Mouse (Mus musculus) frontal cortex, postnatal 36 days (tissue): Measurements from ENCODE around the gene Chmp6.

Experiments
- DNase-seq, 2 experiments: peaks; one replicate each; pipeline ENCODE4 v3.0.0; 2022; ENCODE audit warnings: low spot score in 2 of 2

Chmp6 gene

GRCm38 (mm10) chr11:119959714-119960113 is 46.5 kb downstream of the Chmp6 start:
- DNase-seq = no peak

DNA sequence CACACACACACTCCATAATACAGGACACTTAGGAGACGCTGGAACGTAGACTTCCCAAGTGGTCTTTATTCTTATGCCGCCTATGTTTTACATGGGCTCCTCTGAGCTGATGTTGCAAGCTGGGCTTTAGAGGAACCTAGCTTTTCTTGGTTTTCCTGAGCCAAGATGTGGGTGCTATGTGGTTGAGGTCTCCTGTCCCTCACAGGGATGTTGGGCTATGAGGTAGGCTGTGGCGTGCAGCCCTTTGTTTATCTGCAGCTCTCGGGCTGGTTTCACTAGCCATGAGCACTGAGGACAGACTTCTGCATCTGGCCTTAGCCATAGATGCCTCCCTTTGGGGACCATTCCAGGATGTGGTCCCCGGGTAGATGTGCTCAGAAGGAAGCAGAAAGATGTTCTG is 47.4 kb downstream of the Chmp6 start:
- no peak for DNase-seq

- DNase-seq = no peak
These were observed 48.3 kb downstream of the Chmp6 start for GRCm38 (mm10) chr11:119961511-119961910.

GRCm38 (mm10) chr11:119965053-119965452 is 51.8 kb downstream of the Chmp6 start:
- no peak for DNase-seq

- no peak for DNase-seq
These were observed 53.1 kb downstream of the Chmp6 start for GRCm38 (mm10) chr11:119966294-119966693.

- no peak for DNase-seq
These were observed 54.2 kb downstream of the Chmp6 start for GRCm38 (mm10) chr11:119967401-119967800.

- DNase-seq = no peak
These were observed 54.7 kb downstream of the Chmp6 start for GRCm38 (mm10) chr11:119967892-119968291.
